Mouse (Mus musculus) heart, adult 2 months (tissue): ENCODE measurements around the gene Cldn3.

Source experiments
- EP300 ChIP-seq: fragments of 200-500 bp; IDR thresholded peaks from 2 replicates; pipeline ENCODE4 v1.6.1; 2011; ENCODE audit warnings: low read depth, low read length, control low read depth; ENCODE audit not compliant: insufficient read depth
- POLR2A ChIP-seq: fragments of 200-500 bp; IDR thresholded peaks from 2 replicates; pipeline ENCODE4 v1.6.1; 2011; ENCODE audit warnings: mild to moderate bottlenecking, low read depth, low read length, control low read depth; ENCODE audit not compliant: insufficient read depth

GRCm38 (mm10) chr5:134945266-134945959, 40.6 kb upstream of the Cldn3 start:
- TF ChIP-seq EP300 (no peak), POLR2A (no peak)
